Mouse (Mus musculus): Measurements from ENCODE around the gene Ptpdc1.

Ptpdc1 gene

GRCm38 (mm10) chr13:48585786-48586185, 39.7 kb downstream of the Ptpdc1 start:
- DNase-seq (ENCODE audit: low spot score) = no peak

- no peak for DNase-seq (ENCODE audit: low spot score)
These were observed 42.6 kb downstream of the Ptpdc1 start for GRCm38 (mm10) chr13:48582688-48583379.

- no peak for DNase-seq (ENCODE audit: low spot score)
These were observed 46.8 kb downstream of the Ptpdc1 start for GRCm38 (mm10) chr13:48578616-48579015.

- no peak for DNase-seq (ENCODE audit: low spot score)
These were observed 47.6 kb downstream of the Ptpdc1 start for GRCm38 (mm10) chr13:48577836-48578235.

- DNase-seq (ENCODE audit: low spot score) = no peak
These were observed 48.5 kb downstream of the Ptpdc1 start for GRCm38 (mm10) chr13:48577007-48577406.

- peak; percentile 43 for DNase-seq (ENCODE audit: low spot score)
These were observed 50.7 kb downstream of the Ptpdc1 start for GRCm38 (mm10) chr13:48574718-48575117.

- DNase-seq (ENCODE audit: low spot score) = peak; percentile 36
These were observed 51.7 kb downstream of the Ptpdc1 start for GRCm38 (mm10) chr13:48573525-48574355.

- peak; percentile 12 for DNase-seq (ENCODE audit: low spot score)
These were observed 53.3 kb downstream of the Ptpdc1 start for GRCm38 (mm10) chr13:48572127-48572526.

GRCm38 (mm10) chr13:48571298-48571697, 54.2 kb downstream of the Ptpdc1 start:
- no peak for DNase-seq (ENCODE audit: low spot score)

GRCm38 (mm10) chr13:48569576-48570132, 55.8 kb downstream of the Ptpdc1 start:
- no peak for DNase-seq (ENCODE audit: low spot score)

- DNase-seq (ENCODE audit: low spot score) = no peak
These were observed 57.8 kb downstream of the Ptpdc1 start for GRCm38 (mm10) chr13:48567646-48568045.

- DNase-seq (ENCODE audit: low spot score) = peak; percentile 71
These were observed 59.1 kb downstream of the Ptpdc1 start for GRCm38 (mm10) chr13:48566116-48566935.

- DNase-seq (ENCODE audit: low spot score) = no peak
These were observed 60.4 kb downstream of the Ptpdc1 start for GRCm38 (mm10) chr13:48564881-48565600.

- no peak for DNase-seq (ENCODE audit: low spot score)
These were observed 63.1 kb downstream of the Ptpdc1 start for GRCm38 (mm10) chr13:48562336-48562735.

- no peak for DNase-seq (ENCODE audit: low spot score)
These were observed 64.0 kb downstream of the Ptpdc1 start for GRCm38 (mm10) chr13:48561481-48561880.

GRCm38 (mm10) chr13:48555976-48556375, 69.5 kb downstream of the Ptpdc1 start:
- no peak for DNase-seq (ENCODE audit: low spot score)

GRCm38 (mm10) chr13:48554552-48554951, 70.9 kb downstream of the Ptpdc1 start:
- no peak for DNase-seq (ENCODE audit: low spot score)

- DNase-seq (ENCODE audit: low spot score) = no peak
These were observed 72.0 kb downstream of the Ptpdc1 start for GRCm38 (mm10) chr13:48553511-48553910.

- no peak for DNase-seq (ENCODE audit: low spot score)
These were observed 73.0 kb downstream of the Ptpdc1 start for GRCm38 (mm10) chr13:48552181-48553090.

- no peak for DNase-seq (ENCODE audit: low spot score)
These were observed 77.2 kb downstream of the Ptpdc1 start for GRCm38 (mm10) chr13:48548296-48548695.

Data from yolk sac, embryonic 10.5 days (tissue).